Mouse (Mus musculus) heart, postnatal 36 days (tissue): ENCODE measurements around the gene Psme3. TPM values are rescaled to one million over a fixed set of nuclear protein-coding genes. Genes with fewer than 3 reads are reported as not detected.

Experiments used
- DNase-seq, 2 experiments: peaks; one replicate each; pipeline ENCODE4 v3.0.0; 2021 to 2022
- intact Hi-C: fragments of 180-260 bp; cut with DNase I; formaldehyde crosslinking; loops from one replicate; pipeline ENCODE4 v1.15.1; 2025
- total RNA-seq, 2 experiments: library from RNA; stranded (reverse); gene quantifications; 2 replicates each; pipeline ENCODE4 v1.2.3; 2021

The Psme3 gene
- total RNA-seq, result 10 to 100 TPM; 73.9 to 85.2 TPM

GRCm38 (mm10) chr11:101315665-101316500, at the start of gene Psme3:
Gene Psme3 (plus strand): TSS chr11:101316213.
- DNase-seq, result peak; percentile 91 to 97
- intact Hi-C loops, result no loop called here

GRCm38 (mm10) chr11:101269577-101270116, 46.4 kb upstream of the Psme3 start:
- intact Hi-C loops, result no loop called here
- no peak for DNase-seq

DNA sequence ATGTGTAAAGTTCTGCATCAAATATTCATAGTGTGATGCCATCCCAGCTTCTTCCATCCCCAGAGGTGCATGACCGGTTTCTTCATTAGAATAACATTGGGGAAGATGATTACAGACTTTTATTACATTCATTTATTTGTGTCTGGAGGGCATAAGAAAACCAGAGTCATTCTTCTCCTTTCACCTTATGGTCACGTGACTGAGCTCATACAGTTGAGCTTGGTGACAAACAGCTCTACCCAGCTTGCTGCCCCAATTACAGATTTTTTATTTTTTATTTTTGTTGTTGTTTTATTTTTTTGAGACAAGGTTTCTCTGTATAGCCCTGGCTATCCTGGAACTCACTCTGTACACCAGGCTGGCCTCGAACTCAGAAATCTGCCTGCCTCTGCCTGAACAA, 43.6 kb upstream of the Psme3 start:
- no peak for DNase-seq
- intact Hi-C loops, result no loop called here

DNA sequence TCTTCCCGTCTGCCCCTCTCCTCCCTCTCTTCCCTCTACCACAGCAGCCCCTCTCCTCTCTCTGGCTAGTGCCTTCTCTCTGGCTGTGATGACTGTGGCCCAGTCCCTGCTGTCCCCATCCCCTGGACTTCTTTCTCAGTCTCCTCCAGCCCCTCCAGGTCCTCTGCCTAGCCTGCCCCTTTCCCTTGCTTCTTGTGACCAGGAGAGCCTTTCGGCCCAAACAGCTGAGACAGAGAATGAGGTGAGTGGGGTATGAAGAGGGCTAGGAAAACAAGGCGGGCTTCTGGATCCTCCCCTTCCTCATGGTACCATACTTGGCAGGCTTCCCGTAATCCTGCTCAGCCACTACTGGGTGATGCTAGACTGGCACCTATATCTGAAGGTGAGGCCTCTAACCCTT, 40.7 kb upstream of the Psme3 start:
- intact Hi-C loops, result no loop called here

GRCm38 (mm10) chr11:101276319-101277070, 39.5 kb upstream of the Psme3 start:
- DNase-seq, result no peak
- intact Hi-C loops, result no loop called here

More for the DNA sequence above, 40.7 kb upstream of the Psme3 start:
- DNase-seq, result no peak

GRCm38 (mm10) chr11:101277381-101278222, 38.4 kb upstream of the Psme3 start:
- intact Hi-C loops, result no loop called here

GRCm38 (mm10) chr11:101278223-101279192, 37.5 kb upstream of the Psme3 start, which contains the start of the genes Cntd1 and Coa3:
Gene Cntd1 (plus strand): TSS chr11:101279012.
Gene Coa3 (minus strand): TSS chr11:101279114.
- intact Hi-C loops, result no loop called here
- peak; percentile 79 to 84 for DNase-seq

More at GRCm38 (mm10) chr11:101277381-101278222, 38.4 kb upstream of the Psme3 start:
- no peak for DNase-seq

- intact Hi-C loops, result no loop called here
- no peak for DNase-seq
These were observed 36.8 kb upstream of the Psme3 start for GRCm38 (mm10) chr11:101279193-101279569.

DNA sequence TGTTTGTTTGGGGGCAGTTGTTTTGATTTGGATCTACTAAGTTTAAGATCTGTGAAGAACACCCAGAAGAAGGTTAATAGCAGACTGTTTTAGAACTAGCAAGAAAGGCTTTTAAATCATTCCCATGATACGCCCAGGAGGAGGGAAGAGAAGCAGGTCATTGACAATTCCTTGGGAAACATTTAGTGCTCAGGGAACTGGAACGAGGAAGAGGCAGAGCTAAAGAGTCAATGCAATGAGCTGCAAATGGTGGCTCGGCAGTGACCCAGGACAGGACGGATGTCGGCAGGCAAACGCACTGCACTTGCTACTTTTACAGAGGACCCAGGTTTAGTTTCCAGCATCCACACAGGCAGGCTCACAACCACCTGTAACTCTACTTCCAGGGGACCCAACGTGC, 35.2 kb upstream of the Psme3 start:
- intact Hi-C loops, result no loop called here
- no peak for DNase-seq

- intact Hi-C loops, result no loop called here
These were observed 33.1 kb upstream of the Psme3 start for GRCm38 (mm10) chr11:101282896-101283295.

GRCm38 (mm10) chr11:101283805-101284204, 32.2 kb upstream of the Psme3 start:
- intact Hi-C loops, result no loop called here
- no peak for DNase-seq

More at GRCm38 (mm10) chr11:101282896-101283295, 33.1 kb upstream of the Psme3 start:
- no peak for DNase-seq

- intact Hi-C loops, result no loop called here
- DNase-seq, result peak in 1 of 2 experiments; percentile 17
These were observed 28.7 kb upstream of the Psme3 start for GRCm38 (mm10) chr11:101287306-101287705.

DNA sequence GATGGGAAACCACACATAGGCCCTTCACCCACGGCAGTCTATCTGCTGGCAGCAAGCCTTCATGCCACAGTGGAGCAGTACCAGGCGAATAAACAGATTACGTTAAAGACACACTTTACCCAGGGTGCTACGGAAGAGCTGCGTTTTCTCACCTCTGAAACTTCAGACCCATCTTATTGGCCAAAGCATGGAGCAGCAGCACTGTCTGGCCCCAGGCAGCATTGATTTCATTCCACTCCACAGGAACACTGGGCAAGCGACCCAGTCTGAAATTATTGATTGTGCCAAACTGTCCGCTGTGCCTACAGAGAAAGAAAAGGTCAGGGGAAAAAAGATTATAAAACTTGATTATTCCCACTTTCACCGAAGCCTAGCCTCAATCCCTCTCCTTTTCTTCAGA, 24.8 kb upstream of the Psme3 start:
- DNase-seq, result no peak
- intact Hi-C loops, result no loop called here

DNA sequence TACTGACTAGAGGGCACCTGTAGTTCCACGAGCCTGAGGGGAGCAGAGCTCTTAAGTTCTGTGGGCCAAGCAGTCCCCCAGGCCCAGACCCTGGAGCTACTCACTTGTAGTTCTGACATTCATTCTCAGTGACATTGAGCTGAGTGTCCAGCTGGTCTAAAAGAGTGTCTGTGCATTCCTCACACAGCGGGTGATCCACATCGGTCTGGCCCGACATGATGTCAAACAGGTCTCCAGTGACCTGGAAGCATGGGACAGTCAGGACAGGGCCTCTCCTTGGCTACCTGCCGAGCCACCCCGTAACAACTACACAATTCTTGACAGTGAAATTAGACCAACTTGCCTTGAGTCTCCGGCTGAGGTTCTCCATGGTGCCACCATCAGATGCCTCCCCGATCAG, 20.8 kb upstream of the Psme3 start:
- intact Hi-C loops, result no loop called here
- no peak for DNase-seq

DNA sequence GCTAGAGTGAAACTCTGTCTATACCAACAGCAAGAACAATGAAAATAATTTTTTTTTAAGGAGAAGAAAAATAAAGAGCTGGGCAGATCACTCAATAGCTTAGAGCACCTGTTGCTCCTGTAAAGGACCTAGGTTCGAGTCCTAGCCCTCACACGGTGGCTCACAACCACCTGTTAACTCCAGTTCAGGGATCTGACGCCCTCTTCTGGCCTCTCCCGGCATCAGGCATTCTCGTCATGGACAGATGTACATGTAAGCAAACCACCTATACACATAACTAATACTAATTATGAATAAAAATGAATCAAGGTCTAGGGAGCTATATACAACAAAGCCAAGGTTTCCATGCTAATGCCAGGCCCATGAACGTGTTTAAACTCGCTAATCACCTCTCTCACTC, 15.1 kb upstream of the Psme3 start:
- intact Hi-C loops, result loop anchor here (5.0 kb wide), 1 partner anchor 204 kb away; the partner anchor contains the start of gene Psmc3ip
- DNase-seq, result no peak

- intact Hi-C loops, result loop anchor here (1.0 to 5.0 kb wide), 3 partner anchors 48 to 204 kb away; partner anchors contain the start of genes Psmc3ip and Vps25
- DNase-seq, result no peak
These were observed 14.6 kb upstream of the Psme3 start for GRCm38 (mm10) chr11:101301299-101302003.

DNA sequence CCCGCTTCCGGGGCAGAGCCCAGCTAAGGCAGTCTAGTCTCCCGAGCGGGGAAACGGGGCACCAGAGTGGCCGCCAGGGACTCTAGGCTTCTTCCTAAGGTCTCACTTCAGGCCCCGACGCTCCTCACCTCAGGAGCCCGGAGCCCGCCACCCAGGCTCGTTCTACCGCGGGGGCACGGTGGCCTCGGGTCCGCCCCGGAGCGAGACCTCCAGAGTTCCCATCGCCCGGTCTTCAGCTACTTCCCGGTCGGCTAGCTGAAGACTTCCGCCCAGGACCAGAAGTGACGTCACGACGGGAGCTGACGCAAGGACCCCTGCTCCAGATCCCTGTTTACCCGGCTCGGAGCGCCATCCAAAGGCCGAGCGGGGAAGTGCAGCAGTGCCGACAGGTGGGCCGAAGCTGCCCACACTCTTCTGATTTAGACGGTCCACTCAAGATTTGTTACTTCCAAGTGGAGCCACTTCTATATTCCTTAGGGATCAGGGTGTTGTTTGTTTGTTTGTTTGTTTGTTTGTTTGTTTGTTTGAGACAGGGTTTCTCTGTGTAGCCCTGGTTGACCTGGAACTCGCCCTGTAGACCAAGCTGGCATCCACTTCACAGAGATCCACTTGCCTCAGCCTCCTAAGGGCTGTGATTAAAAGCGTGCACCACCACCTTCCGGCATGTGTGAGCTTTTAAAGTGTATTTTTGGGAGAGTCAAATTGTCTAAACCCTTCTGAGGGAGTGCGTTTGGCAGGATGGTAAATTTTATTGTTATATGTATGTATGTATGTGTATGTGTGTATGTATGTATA, 13.8 kb upstream of the Psme3 start, which contains the start of gene Becn1:
Becn1 (minus strand) TSS at position 283 of the 795 bp plus-strand sequence.
- peak; percentile 95 to 99 for DNase-seq

More for the DNA sequence above, 13.8 kb upstream of the Psme3 start, which contains the start of gene Becn1:
- intact Hi-C loops, result loop anchor here (1.0 to 5.0 kb wide), 3 partner anchors 49 to 205 kb away; partner anchors contain the start of genes Psmc3ip and Vps25
